Mouse (Mus musculus) G1E (cell line): Measurements from ENCODE around the gene Enpp7.

Source experiments
- CTCF ChIP-seq: IDR thresholded peaks from 2 replicates; pipeline ENCODE4 v1.5.1; 2012; ENCODE audit warnings: low read depth, low read length, inconsistent platforms, mixed read lengths
- TAL1 ChIP-seq: conservative IDR thresholded peaks from 2 replicates; pipeline ENCODE4 v1.6.1; 2012; ENCODE audit warnings: low read depth, low read length, inconsistent platforms, mixed read lengths

GRCm38 (mm10) chr11:119039732-119040512, 51.9 kb downstream of the Enpp7 start:
- TF ChIP-seq CTCF (no peak), TAL1 (no peak)
